Mouse (Mus musculus): ENCODE measurements around the gene Ddx23. TPM values are rescaled to one million over a fixed set of nuclear protein-coding genes. Genes with fewer than 3 reads are reported as not detected.
A peak's percentile ranks its signal among the peaks of the same experiment; 100 is the strongest.

Gene Ddx23
- polyA plus RNA-seq, 1 experiment from 2014 or later = 10.2 TPM

DNA sequence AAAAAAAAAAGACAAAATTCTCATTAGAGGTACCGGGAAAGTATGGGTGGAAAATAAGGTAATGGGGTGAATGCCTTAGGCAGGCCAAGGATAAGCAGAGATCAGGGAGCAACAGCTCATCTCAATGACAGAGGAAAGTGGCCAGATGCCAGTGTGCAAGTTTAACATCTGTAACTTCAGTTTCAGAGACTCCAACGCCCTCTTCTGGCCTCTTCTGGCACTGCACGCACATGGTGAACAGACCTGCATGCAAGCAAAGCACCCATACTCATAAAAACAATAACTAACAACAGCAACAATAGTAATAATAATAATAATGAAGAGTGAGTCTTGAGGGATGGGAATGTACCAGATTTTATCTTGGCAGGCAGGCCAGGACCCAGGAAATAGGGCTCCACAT is 23.2 kb upstream of the Ddx23 start:
- 64% methylated on average over 3 of the region's 3 CpGs for WGBS (ENCODE audit: insufficient replicate concordance)
- H3K4me1 ChIP-seq (replicated peaks) = 0 out of 2 replicates have a peak, but pooled peaks cover 2% of the 10 kb centered on the region
- ATAC-seq (ENCODE audit: insufficient read depth) = no peak
- no peaks in the 10 kb centered on the region for H3K36me3 ChIP-seq (replicated peaks)
- no peak overlapping the region for H3K4me3 ChIP-seq (replicated peaks)
- H3K27ac ChIP-seq (replicated peaks) = no peak overlapping the region
- peaks cover 23% of the 10 kb centered on the region; the same call in 1 of the 2 replicates for H3K27me3 ChIP-seq
- H3K4me2 ChIP-seq = no peak overlapping the region
- no peaks in the 10 kb centered on the region for H3K9me3 ChIP-seq (replicated peaks)
- H3K9ac ChIP-seq = no peak overlapping the region

DNA sequence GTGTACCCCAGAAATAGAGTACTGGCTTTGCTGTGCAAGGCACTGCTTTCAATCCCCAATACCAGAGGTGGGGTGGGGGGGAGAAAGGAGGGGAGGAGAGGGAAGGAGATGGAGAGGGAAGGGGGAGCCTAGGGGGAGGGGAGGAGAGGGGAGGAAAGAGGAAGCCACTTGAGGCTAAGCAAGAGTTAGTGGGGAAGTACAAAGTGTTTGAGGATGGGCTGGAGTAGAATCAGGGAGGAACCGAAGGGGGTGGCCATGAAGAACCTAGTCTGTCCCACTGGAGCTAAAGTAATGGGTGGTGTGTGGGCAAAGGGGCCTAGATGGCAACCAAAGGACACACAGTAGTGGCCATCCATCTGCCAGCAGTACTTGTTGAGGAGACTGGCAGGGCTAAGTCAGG is 21.1 kb upstream of the Ddx23 start:
- Histone ChIP-seq H3K4me3 (replicated peaks) (no peak overlapping the region), H3K4me1 (replicated peaks) (0 out of 2 replicates have a peak, but pooled peaks cover 2% of the 10 kb centered on the region), H3K36me3 (replicated peaks) (no peaks in the 10 kb centered on the region), H3K9ac (no peak overlapping the region), H3K27ac (replicated peaks) (peak overlapping the region; percentile 45; the same call in 1 of the 2 replicates), H3K9me3 (replicated peaks) (no peaks in the 10 kb centered on the region), H3K27me3 (peaks cover 31% of the 10 kb centered on the region), H3K4me2 (no peak overlapping the region)
- ATAC-seq (ENCODE audit: insufficient read depth) = no peak
- 23% methylated on average over 1 of the region's 1 CpGs for WGBS (ENCODE audit: insufficient replicate concordance)

DNA sequence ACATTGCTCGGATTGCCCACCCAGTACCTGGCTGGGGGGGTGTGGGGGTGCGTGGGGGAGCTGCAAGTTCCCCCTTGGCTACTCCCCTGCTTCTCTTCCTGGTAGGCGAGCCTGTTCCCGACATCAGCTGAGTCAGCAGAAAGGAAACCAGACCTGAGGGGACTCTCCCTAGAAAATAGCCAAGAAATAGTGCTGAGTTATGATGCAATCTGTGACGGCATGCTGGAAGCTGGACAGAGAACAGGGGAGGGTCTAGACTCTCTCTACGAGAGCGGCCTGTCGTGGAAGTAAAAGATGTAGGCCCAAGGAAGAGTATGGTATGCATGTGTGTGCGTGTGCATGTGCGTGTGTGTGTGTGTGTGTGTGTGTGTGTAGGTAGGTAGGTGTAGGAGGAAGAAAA is 20.5 kb upstream of the Ddx23 start:
- no peak overlapping the region for H3K27ac ChIP-seq (replicated peaks)
- 34% methylated on average over 10 of the region's 10 CpGs for WGBS (ENCODE audit: insufficient replicate concordance)
- no peak overlapping the region for H3K9ac ChIP-seq
- H3K4me2 ChIP-seq = no peak overlapping the region
- peaks cover 30% of the 10 kb centered on the region for H3K27me3 ChIP-seq
- no peaks in the 10 kb centered on the region for H3K9me3 ChIP-seq (replicated peaks)
- no peak overlapping the region for H3K4me3 ChIP-seq (replicated peaks)
- 0 out of 2 replicates have a peak, but pooled peaks have one; percentile 18 for ATAC-seq (ENCODE audit: insufficient read depth)
- H3K36me3 ChIP-seq (replicated peaks) = no peaks in the 10 kb centered on the region
- H3K4me1 ChIP-seq (replicated peaks) = 0 out of 2 replicates have a peak, but pooled peaks cover 2% of the 10 kb centered on the region

DNA sequence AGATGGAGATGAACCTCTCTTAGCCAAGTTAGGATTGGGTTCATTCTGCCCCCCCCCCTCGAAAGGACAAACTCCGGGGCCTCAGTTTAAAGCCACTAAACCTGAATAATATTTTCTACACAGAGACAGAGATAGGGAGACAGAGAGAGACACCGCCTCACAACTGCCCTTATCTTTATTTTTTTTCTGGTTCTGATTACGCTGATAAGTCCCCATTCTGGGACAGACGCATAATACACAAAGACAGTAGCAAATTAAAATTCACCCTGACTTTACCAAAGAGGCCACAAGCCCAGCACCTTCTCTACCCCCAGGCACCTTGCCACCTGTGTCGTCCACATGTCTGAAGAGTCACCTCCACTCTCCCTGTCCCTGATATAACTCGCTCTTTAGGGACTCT is 18.9 kb upstream of the Ddx23 start:
- 45% methylated on average over 7 of the region's 7 CpGs for WGBS (ENCODE audit: insufficient replicate concordance)
- Histone ChIP-seq H3K4me2 (no peak overlapping the region), H3K27ac (replicated peaks) (no peak overlapping the region), H3K4me1 (replicated peaks) (peaks cover 16% of the 10 kb centered on the region), H3K27me3 (peaks cover 46% of the 10 kb centered on the region), H3K4me3 (replicated peaks) (no peak overlapping the region), H3K36me3 (replicated peaks) (no peaks in the 10 kb centered on the region), H3K9me3 (replicated peaks) (no peaks in the 10 kb centered on the region), H3K9ac (no peak overlapping the region)
- ATAC-seq (ENCODE audit: insufficient read depth) = no peak

DNA sequence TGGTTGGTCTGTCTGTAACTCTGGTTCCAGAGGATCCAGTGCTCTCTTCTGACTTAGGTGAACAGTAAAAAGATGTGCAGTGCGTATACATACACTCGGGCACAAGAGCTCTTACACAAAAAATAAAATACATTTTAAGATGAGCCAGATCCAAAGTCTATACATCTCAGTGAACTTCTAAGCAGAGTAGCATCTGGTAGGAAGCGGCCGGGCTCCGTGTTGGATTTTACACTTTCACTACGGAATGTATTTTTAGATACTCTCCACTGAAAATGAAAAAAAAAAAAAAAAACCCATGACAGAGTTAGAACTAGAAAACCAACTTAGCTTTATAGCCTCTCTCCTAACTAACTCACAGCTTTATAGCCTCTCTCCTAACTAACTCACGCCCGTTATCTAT is 18.0 kb upstream of the Ddx23 start:
- Histone ChIP-seq H3K36me3 (replicated peaks) (no peaks in the 10 kb centered on the region), H3K4me2 (no peak overlapping the region), H3K27me3 (peaks cover 56% of the 10 kb centered on the region), H3K4me3 (replicated peaks) (no peak overlapping the region), H3K9ac (no peak overlapping the region), H3K9me3 (replicated peaks) (no peaks in the 10 kb centered on the region), H3K4me1 (replicated peaks) (peaks cover 18% of the 10 kb centered on the region), H3K27ac (replicated peaks) (no peak overlapping the region)
- 76% methylated on average over 8 of the region's 8 CpGs for WGBS (ENCODE audit: insufficient replicate concordance)
- no peak for ATAC-seq (ENCODE audit: insufficient read depth)

DNA sequence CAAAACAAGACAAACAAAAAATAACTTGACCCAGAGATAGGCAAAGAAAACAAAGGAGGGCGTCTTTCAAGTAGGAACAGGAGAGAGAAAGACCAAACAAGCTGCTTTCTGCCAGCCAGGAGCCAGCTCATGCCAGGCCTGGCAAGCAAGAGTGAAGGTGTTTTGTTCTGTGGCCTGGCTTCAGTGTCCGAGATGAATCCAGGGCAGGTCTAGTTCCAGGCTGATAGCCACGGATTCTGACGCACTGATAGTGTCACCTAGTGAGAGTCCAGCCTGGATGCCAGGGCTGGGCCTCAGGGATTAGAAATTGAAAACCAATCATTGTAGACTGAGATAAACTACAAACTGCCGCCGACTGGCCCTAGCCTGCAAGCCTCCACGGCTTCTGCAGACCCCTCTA is 15.3 kb upstream of the Ddx23 start:
- Histone ChIP-seq H3K9ac (no peak overlapping the region), H3K27me3 (peaks cover 75% of the 10 kb centered on the region), H3K9me3 (replicated peaks) (no peaks in the 10 kb centered on the region), H3K4me3 (replicated peaks) (no peak overlapping the region), H3K4me2 (no peak overlapping the region), H3K27ac (replicated peaks) (no peak overlapping the region), H3K4me1 (replicated peaks) (peaks cover 18% of the 10 kb centered on the region), H3K36me3 (replicated peaks) (no peaks in the 10 kb centered on the region)
- WGBS (ENCODE audit: insufficient replicate concordance) = 54% methylated on average over 7 of the region's 7 CpGs
- no peak for ATAC-seq (ENCODE audit: insufficient read depth)

DNA sequence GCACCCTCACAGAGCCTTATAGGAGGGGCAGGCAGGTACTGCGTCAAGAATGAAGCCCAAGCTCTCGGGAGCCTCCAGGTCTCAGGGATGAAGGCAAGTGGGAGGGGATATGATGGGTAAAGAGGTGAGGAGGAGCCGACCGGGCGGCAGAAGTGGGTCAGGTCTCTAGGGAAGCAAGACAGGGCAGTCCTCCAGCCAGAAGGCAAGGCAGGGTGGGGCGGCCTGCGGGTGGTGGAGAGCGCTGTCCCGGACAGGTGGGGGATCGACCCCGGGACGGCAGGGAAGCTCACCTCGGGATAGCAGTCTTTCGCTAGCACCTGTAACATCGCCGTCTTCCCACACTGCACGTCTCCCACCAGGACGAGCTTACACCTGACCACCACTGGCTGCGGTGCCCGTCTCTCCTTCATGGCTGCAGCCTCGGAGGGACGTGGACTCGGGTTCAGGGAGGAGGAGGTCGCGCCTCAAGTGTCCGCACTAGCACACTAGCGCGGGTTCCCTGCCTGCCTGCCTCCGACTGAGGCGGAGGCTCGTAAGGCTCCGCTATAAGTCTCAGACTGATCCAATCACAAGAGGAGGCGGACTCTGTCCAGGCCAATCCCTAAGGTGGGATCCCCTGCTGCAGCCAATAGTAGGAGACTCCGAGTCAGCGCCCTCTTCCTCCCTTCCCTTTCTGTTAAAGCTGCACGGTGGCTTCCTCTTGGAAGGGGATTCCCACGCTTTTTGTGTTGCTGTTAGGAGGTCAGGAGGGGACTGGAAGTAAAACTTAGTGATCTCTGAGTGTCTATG is 14.4 kb upstream of the Ddx23 start, which contains the start of gene Rnd1:
Rnd1 (minus strand) TSS at position 522 of the 789 bp plus-strand sequence.
- H3K27ac ChIP-seq (replicated peaks) = no peak within 1 kb of the TSS
- H3K27me3 ChIP-seq = peaks cover 75% of the 10 kb centered on the region
- H3K4me1 ChIP-seq (replicated peaks) = peaks cover 16% of the 10 kb centered on the region
- H3K9me3 ChIP-seq (replicated peaks) = no peaks in the 10 kb centered on the region
- H3K9ac ChIP-seq = peak within 1 kb of the TSS; percentile 15; the same call in 1 of the 2 replicates
- H3K4me2 ChIP-seq = peak within 1 kb of the TSS; percentile 68
- H3K36me3 ChIP-seq (replicated peaks) = no peaks in the 10 kb centered on the region
- WGBS (ENCODE audit: insufficient replicate concordance) = under 1% methylated on average over 37 of the region's 37 CpGs
- peak within 1 kb of the TSS; percentile 44 for H3K4me3 ChIP-seq (replicated peaks)
- peak; percentile 88 for ATAC-seq (ENCODE audit: insufficient read depth)

DNA sequence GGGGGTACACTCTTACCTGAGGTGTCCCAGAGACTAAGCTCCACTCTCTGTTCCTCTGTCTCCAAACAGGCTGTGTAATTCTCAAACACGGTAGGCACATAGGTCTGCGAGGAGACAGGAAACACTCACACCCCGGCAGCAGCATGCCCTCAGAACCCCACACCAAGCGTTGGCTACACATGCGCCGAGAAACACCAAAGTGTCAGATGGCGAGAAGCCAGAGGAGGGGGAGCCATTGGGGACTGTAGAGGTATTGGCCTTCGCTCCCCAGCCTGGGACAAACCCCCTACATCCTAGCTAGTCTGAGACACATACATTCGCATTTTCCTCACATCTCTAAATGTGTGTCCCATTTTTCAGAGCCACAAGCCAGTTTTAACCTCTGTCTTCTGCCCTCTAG is 13.8 kb upstream of the Ddx23 start:
- peaks cover 16% of the 10 kb centered on the region for H3K4me1 ChIP-seq (replicated peaks)
- H3K27ac ChIP-seq (replicated peaks) = no peak overlapping the region
- H3K27me3 ChIP-seq = peaks cover 76% of the 10 kb centered on the region
- no peaks in the 10 kb centered on the region for H3K36me3 ChIP-seq (replicated peaks)
- H3K4me3 ChIP-seq (replicated peaks) = peak overlapping the region; percentile 44
- 5% methylated on average over 9 of the region's 9 CpGs for WGBS (ENCODE audit: insufficient replicate concordance)
- H3K9me3 ChIP-seq (replicated peaks) = no peaks in the 10 kb centered on the region
- ATAC-seq (ENCODE audit: insufficient read depth) = no peak
- H3K4me2 ChIP-seq = peak overlapping the region; percentile 68
- H3K9ac ChIP-seq = no peak overlapping the region

DNA sequence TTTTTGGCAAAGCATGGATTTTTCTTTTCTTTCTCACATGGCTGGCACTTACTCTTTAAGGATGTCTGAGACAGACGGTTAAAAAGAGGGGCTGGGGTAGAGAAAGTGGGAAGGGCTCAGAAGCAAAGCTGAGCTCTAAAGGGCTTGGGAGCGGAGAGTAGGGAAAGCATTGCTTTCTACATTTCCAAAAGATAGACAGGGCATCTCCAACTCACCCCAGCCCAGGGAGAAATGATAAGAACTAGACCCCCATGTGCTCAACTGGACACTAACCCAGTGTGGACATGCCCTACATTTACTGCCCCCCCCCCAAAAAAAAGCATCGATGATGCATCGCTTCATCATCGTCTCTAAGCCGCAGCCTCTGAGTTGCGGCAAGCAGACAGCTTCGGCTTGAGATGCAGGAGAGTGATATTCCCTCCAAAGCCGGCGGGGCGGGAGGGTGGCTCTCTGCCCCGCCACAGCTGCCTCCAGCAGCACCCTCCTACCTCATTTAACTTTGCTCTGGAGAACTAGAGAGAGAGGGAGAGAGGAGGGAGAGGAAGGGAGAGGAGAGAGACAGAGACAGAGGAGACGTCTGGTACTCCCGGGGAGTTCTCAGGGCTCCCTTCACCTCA is 13.0 kb upstream of the Ddx23 start:
- peaks cover 16% of the 10 kb centered on the region for H3K4me1 ChIP-seq (replicated peaks)
- H3K36me3 ChIP-seq (replicated peaks) = no peaks in the 10 kb centered on the region
- H3K9me3 ChIP-seq (replicated peaks) = no peaks in the 10 kb centered on the region
- ATAC-seq (ENCODE audit: insufficient read depth) = no peak
- no peak overlapping the region for H3K27ac ChIP-seq (replicated peaks)
- H3K4me3 ChIP-seq (replicated peaks) = no peak overlapping the region
- H3K27me3 ChIP-seq = peaks cover 76% of the 10 kb centered on the region
- WGBS (ENCODE audit: insufficient replicate concordance) = 10% methylated on average over 14 of the region's 14 CpGs
- no peak overlapping the region; the same call in 1 of the 2 replicates for H3K4me2 ChIP-seq
- H3K9ac ChIP-seq = no peak overlapping the region

DNA sequence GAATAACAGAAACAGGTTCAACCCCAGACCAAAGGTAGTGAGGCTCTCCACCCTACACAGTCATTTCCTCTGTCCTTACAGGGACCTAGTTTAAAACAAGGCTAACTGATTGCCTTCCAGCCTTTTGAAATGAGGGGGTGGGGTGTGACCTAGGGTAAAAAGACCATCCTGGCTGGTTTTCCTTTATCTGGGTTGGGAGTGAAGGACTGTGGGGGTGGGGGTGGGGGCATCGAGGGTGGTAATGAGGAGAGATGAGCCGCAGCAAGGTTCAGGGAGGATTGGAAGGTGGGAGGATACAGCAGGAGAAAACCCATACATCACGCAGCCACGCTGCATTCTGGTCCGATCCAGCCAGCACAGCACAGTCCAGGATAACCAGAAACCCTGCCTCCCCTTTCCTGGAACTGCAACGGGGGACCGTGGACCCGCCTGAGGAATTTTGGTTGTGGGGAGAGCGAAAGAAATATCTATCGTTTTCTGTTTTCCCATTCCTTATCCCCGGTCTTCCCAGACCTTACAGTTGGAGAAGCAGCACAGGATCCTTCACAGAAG is 12.4 kb upstream of the Ddx23 start:
- no peak overlapping the region for H3K4me2 ChIP-seq
- WGBS (ENCODE audit: insufficient replicate concordance) = 25% methylated on average over 11 of the region's 11 CpGs

DNA sequence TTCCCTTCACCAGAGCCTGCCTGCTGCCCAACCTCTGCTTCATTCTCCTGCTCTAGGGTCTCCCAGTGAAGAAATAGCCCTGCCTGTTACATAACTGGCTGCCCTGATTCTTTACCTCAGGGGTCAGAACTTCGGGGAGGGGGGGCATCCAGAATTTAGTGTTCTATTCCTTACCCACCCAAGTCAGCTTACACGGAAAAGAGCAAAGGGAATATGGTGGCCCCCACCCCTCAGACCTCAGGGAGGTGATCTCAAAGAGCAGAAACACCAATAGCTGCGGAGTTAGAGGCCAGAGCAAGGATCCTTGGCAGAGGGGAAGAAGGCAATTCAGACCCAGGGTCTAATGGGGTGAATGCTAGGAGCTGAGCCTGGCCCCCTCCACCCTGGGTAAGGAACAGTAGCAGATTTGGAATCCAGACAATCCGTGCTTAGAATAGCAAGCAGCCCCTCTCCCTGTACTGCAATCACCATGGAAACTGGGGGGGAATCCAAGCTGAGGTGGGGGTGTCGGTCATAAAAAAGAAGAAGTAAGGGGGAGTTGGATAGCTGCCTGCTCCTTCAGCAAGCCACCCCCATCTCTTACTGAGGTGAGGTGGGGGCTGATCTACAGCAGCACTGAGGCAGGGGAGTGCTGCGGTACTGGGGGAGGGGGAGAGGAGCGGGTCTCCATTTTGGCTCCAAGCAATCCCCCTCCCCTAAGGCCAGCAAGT is 11.7 kb upstream of the Ddx23 start:
- no peak for ATAC-seq (ENCODE audit: insufficient read depth)
- Histone ChIP-seq H3K4me2 (no peak overlapping the region), H3K4me3 (replicated peaks) (no peak overlapping the region), H3K4me1 (replicated peaks) (peaks cover 16% of the 10 kb centered on the region), H3K36me3 (replicated peaks) (no peaks in the 10 kb centered on the region), H3K9ac (no peak overlapping the region), H3K27ac (replicated peaks) (no peak overlapping the region), H3K9me3 (replicated peaks) (no peaks in the 10 kb centered on the region), H3K27me3 (peaks cover 81% of the 10 kb centered on the region)
- 21% methylated on average over 7 of the region's 7 CpGs for WGBS (ENCODE audit: insufficient replicate concordance)

More for the DNA sequence above, 12.4 kb upstream of the Ddx23 start:
- Histone ChIP-seq H3K36me3 (replicated peaks) (no peaks in the 10 kb centered on the region), H3K4me1 (replicated peaks) (peaks cover 16% of the 10 kb centered on the region), H3K27me3 (peaks cover 82% of the 10 kb centered on the region), H3K9me3 (replicated peaks) (no peaks in the 10 kb centered on the region), H3K9ac (no peak overlapping the region), H3K27ac (replicated peaks) (no peak overlapping the region), H3K4me3 (replicated peaks) (no peak overlapping the region)
- ATAC-seq (ENCODE audit: insufficient read depth) = no peak

Data from liver, embryonic 15.5 days (tissue).